Mouse (Mus musculus): Measurements from ENCODE around the gene Prrg2.
"Not testable (repeated sequence)": the region's sequence is repeated elsewhere in the genome, so short reads cannot be mapped to it uniquely, and the experiment has no call there.

Gene Prrg2

GRCm38 (mm10) chr7:45030857-45031256 is 31.6 kb downstream of the Prrg2 start:
- no peak for DNase-seq

DNA sequence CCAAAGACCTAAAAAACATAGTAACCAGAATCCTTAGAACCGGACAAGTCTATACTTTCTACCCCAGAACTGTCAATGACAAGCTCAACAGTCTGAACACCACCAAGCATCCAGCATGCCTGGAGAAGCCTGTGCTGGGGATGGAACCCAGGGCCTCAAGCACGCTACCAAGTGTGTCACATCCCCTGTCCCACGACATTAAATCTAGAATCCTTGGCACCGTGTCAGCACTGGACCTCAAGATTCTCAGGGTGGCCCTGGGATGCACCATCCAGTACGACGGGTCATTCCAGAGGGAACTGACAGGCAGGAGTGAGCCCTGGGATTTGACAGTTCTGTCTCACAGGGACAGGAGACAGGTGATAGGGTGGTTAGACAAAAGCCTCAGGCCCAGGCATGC is 32.5 kb downstream of the Prrg2 start:
- no peak for DNase-seq

DNA sequence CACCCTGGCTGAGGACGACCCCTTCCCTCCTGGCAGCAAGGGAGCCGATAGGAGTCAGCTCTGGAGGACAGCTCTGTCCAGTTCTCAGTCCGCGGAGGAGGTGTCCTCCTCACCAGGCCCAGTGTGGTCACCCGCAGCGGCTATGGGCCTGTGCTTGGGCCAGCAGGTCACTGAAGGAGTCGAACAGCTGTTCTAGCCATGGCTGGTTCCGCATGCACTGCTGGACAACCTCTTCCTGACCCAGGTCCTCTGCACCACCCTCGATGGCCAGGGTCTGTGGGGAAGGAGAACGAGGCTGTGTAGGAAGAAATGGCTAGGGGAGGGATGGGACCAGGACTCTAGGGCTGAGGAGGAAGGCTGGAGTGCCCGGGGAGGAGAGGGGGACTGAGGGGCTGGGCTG is 34.1 kb downstream of the Prrg2 start:
- no peak for DNase-seq

DNA sequence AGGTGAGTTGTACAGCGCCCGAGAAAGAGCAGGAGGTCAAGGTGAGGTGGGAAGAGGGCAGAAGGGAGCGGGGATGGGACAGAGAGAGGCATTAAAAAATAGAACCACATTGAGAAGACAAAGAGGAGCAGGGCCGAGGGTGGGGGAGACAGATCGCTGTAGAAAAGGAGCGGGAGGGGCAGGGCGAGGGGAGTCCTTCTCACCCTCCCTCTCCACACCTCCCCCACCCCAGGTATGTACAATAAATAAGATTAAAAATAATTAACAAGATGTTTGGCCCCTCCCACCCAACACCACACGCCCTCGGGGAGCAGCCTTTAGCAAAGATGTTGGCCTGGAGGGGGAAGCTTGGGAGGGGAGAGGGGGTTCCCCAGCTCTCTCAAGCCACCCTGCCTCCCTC is 34.7 kb downstream of the Prrg2 start:
- DNase-seq: no peak

DNA sequence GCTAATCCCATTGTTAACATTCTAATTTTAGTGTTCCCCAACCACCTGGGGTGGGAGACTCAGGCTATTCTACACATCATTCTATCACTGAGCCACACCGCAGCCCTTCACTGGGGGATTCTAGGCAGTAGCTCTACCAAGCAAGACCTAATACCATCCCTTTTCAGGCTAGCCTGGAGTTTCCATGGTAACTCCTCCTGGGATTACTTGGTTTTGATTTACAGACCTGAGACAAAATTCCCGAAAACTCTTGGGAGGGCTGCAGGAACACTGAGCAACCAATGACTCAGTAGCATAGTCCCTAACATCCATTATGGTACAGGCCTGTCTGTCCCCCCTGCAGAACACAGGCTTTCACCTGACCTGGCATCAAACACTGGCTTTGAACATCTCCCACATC is 36.2 kb downstream of the Prrg2 start:
- DNase-seq: no peak

DNA sequence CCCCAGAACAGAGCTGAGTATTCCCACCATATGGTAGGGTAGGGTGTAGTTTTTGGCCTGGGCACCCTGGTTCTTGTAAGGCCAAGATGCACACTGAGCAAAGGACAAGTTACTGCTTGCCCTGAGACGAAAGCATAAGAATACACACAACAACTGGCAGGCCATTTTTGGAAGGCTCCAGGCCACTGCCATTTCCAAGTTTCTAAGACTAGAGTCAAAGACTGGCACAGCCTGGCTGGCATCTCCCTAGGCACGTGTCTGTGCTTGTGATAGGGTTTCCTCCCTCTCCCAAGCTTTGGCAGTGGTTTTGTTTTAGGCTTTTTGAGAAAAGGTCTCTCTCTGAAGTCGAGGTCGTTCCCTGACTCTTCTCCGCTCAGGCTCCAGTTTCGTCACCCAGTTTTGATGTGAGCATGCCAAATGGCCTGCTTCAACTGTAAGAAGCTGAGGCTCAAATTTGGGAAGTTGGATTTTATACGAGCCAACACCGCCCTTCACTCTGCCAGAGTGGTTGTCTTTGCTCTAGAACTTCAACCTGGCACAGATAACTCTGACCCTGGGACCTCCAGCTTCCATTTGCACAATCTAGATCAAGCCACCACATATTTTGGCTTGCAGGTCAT is 36.8 kb downstream of the Prrg2 start:
- DNase-seq: no peak

GRCm38 (mm10) chr7:45024281-45025248 is 37.9 kb downstream of the Prrg2 start:
- no peak for DNase-seq

- not testable (repeated sequence) for DNase-seq
Measured at GRCm38 (mm10) chr7:45023711-45024110, 38.8 kb downstream of the Prrg2 start.

- DNase-seq: no peak
Measured at GRCm38 (mm10) chr7:45020225-45020624, 42.3 kb downstream of the Prrg2 start.

- DNase-seq: peak; percentile 38
Measured at GRCm38 (mm10) chr7:45019031-45019571, 43.4 kb downstream of the Prrg2 start.

- DNase-seq: peak; percentile 91
Measured at GRCm38 (mm10) chr7:45017242-45018061, 45.0 kb downstream of the Prrg2 start, which contains the start of gene Rras. Gene Rras (plus strand): TSS chr7:45017961.

DNA sequence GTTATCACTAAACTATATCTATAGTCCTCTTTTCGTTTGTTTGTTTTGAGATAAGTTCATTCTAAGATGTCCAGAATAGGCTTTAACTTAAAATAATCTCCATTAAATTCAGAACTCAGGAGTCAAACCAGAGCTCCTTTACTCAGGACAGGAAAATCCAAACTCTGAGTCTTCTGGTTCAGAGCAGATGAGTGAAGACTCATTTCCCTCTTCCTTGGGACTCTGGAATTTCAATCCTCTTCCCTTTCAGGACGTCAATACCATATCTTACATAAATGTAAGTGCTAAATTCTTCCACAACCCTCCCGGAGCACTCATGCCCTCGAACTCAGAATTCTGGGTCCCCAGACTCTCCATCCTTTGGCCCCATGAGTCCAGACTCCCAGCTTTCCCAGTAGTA is 45.7 kb downstream of the Prrg2 start:
- no peak for DNase-seq

GRCm38 (mm10) chr7:45015957-45016612 is 46.4 kb downstream of the Prrg2 start, which contains the start of gene Scaf1:
Gene Scaf1 (minus strand): TSS chr7:45016363.
- peak; percentile 98 for DNase-seq

GRCm38 (mm10) chr7:45015344-45015956 is 47.0 kb downstream of the Prrg2 start:
- peak; percentile 49 for DNase-seq

DNA sequence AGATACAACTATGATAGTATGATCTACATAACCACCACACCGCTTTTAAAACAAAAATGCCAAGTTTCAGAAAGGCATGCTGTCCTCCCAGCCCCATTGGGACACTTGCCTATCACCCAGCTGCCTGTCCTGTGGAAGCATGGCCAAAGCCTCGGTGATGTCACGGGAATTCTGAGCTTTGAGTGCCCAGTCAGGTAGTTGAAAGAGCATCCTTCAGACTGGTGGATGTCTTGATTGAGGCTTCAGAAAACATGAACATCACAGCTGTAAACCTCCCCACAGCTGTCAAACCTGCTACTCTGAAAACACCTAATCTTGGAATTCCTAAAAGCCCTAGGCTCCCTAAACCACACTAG is 48.4 kb downstream of the Prrg2 start:
- no peak for DNase-seq

GRCm38 (mm10) chr7:45013366-45014095 is 48.9 kb downstream of the Prrg2 start:
- no peak for DNase-seq

DNA sequence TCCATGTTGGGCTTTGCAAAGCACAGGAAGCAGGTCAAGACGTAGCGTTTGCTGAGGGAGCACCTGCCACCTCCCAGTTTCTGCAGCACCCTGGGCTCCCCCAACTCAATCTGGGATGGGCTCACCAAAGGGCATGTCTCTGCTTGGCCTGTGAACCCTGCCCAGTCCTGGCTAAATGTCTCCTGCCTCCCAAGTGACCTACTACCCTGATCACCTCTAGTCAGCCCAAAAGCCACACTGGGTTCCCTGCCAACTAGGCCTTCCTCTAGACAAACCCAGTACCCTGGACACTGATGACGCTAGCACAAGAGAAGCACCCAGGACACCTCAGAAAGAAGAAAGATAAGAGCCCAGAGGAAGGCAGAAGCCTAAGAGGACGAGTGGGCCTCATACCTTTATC is 49.7 kb downstream of the Prrg2 start:
- DNase-seq: no peak

DNA sequence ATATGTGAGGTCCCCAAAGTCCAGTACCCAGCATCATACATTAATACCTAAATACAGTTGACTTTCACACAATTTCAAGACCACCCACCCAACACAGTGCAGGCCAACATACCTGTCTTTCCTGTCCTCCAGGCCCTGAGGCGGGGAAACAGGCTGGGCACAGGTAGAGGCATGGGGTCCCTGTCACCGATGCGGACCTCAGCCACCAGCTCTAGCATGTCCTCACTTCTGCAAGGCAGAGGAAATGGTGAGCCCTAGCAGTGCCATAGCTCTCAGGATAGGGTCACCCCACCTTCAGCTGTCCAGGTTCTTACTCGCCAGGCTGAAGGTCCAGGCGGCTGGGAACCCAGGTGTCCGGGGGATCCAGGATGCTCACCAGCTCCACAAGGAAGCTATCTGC is 50.5 kb downstream of the Prrg2 start:
- DNase-seq: no peak

DNA sequence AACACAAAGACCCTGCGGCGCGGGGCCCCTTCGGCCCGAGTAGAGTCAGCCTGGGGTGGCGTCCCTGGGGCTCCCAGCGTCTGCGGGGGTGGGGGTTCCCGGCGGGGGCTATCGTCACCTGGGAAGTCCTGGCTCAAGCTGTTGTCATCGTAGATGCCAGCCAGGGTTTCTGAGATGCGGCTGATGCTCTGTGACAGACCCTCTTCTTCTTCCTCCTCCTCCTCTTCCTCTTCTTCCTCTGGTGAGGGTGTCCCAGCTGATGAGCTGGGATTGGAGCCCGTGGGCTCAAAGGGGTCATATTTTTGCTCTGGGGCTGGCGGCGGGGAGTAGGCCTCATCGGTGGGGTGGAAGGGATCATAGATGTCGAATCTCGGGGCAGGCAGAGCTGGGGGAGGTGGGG is 54.1 kb downstream of the Prrg2 start:
- no peak for DNase-seq

DNA sequence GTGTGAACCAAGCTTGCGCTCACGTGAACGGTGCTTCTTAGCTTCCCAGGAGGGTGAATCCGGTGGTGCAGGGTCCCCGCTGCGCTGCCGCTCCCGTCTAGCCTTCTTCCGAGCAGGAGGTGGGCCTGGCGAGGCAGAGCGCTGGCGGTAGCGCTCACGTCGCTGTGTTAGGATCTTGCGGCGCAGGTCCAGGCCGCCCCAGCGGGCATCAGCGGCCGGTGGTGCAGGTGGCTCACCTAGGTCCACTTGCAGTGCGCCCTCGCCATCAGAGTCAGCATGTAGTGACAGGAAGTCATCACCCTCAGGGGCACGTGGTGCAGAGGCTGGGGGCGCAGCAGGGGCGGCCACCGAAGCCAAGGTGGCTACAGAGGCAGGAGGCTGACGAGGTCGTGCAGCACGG is 54.6 kb downstream of the Prrg2 start:
- no peak for DNase-seq

DNA sequence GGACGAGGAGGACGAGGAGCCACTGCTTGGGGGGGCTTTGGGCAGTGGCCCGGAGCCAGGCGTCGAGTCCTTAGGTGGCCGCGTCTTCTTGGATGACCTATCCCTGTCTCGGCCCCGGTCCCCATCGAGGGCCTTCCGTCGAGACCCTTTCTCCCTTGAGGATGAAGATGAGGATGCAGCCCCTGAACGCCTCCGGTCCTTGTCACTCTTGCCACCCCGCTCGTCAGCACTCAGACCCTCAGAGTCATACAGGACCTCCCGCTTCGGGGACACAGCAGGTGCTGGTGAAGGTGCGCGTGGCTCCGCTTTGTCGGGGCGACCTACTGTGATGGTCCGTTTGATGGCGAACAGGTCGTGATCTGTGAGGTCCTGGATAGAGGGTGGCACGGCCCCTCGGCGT is 55.3 kb downstream of the Prrg2 start:
- DNase-seq: no peak
